Mouse (Mus musculus) heart, postnatal 0 days (tissue): ENCODE measurements around the gene Elmsan1. TPM values are rescaled to one million over a fixed set of nuclear protein-coding genes. Genes with fewer than 3 reads are reported as not detected.
A peak's percentile ranks its signal among the peaks of the same experiment; 100 is the strongest.

ENCODE experiments used
- ATAC-seq: fragments of 200-750 bp; cut with Nextera tagmentation; 2 replicates; pipeline ENCODE4 v1.8.0; 2017; ENCODE audit warnings: low read depth, moderate number of reproducible peaks, moderate library complexity; ENCODE audit not compliant: insufficient read depth
- DNase-seq: peaks from one replicate; pipeline ENCODE4 v3.0.0-alpha.2; 2016; ENCODE audit warnings: low spot score
- H3K27ac ChIP-seq: fragments of 300-500 bp; sonication (generic); 2 replicates; pipeline ENCODE4 v1.5.1; 2014; ENCODE audit warnings: low read depth, mild to moderate bottlenecking
- H3K27me3 ChIP-seq: fragments of 300-500 bp; sonication (generic); 2 replicates; pipeline ENCODE4 v1.6.1; 2014; ENCODE audit warnings: low read length, mixed read lengths; ENCODE audit not compliant: control insufficient read depth, insufficient read depth
- H3K36me3 ChIP-seq: fragments of 300-500 bp; sonication (generic); replicated peaks from 2 replicates; pipeline ENCODE4 v1.6.1; 2014; ENCODE audit warnings: low read length, mixed read lengths; ENCODE audit not compliant: control insufficient read depth, insufficient read depth
- H3K4me1 ChIP-seq: fragments of 300-500 bp; sonication (generic); 2 replicates; pipeline ENCODE4 v1.6.1; 2014; ENCODE audit warnings: antibody characterized with exemption; ENCODE audit not compliant: control insufficient read depth, insufficient read depth
- H3K4me2 ChIP-seq: fragments of 300-500 bp; sonication (generic); 2 replicates; pipeline ENCODE4 v1.6.1; 2014; ENCODE audit warnings: low read depth, mild to moderate bottlenecking, low read length, moderate library complexity
- H3K4me3 ChIP-seq: fragments of 300-500 bp; sonication (generic); 2 replicates; pipeline ENCODE4 v1.5.1; 2014; ENCODE audit warnings: low read depth, low read length
- H3K9ac ChIP-seq: fragments of 300-500 bp; sonication (generic); replicated peaks from 2 replicates; pipeline ENCODE4 v1.6.1; 2014; ENCODE audit warnings: low read depth, low read length, mixed read lengths
- H3K9me3 ChIP-seq: fragments of 300-500 bp; sonication (generic); replicated peaks from 2 replicates; pipeline ENCODE4 v1.6.1; 2016; ENCODE audit warnings: low read length; ENCODE audit not compliant: control insufficient read depth
- CTCF ChIP-seq: IDR thresholded peaks from 2 replicates; pipeline ENCODE4 v1.5.1; 2016; ENCODE audit warnings: antibody characterized with exemption, control low read depth, low read depth
- EP300 ChIP-seq: IDR thresholded peaks from 2 replicates; pipeline ENCODE4 v1.6.1; 2016; ENCODE audit warnings: antibody characterized with exemption, low read depth
- WGBS: fragments of 180-500 bp; shearing (Covaris S2); extraction: QIAGEN DNeasy Blood & Tissue Kit; methylation state at CpG from one replicate; pipeline ENCODE4 v1.1.7; 2014; 5-methylcytosine and 5-hydroxymethylcytosine counted together
- polyA plus RNA-seq: library from polyadenylated mRNA; unstranded; fragments of >200 nt; fragmentation: Nextera tagmentation; extraction: Ambion mirVana; gene quantifications from 2 replicates; pipeline ENCODE4 v1.2.1, GENCODE M21; 2015
- total RNA-seq: library from RNA; depleted of rRNA; stranded (reverse); fragments of >200 nt; gene quantifications from 2 replicates; pipeline ENCODE4 v1.2.3, GENCODE M21; 2014; ENCODE audit warnings: low replicate concordance

Gene Elmsan1
- total and polyA plus RNA-seq, 2 experiments from 2014 or later, result 3.6 to 13.5 TPM

- H3K36me3 ChIP-seq, result no peaks in the 10 kb centered on the region
- H3K27ac ChIP-seq, result peak overlapping the region; percentile 59
- TF ChIP-seq EP300 (no peak), CTCF (peak; percentile 25; the same call in 1 of the 2 replicates)
- H3K9ac ChIP-seq, result 0 out of 2 replicates have a peak overlapping the region, but pooled peaks have one; percentile 21
- DNase-seq, result peak; percentile 52
- 45% methylated on average over 15 of the region's 15 CpGs for WGBS
- H3K9me3 ChIP-seq, result no peaks in the 10 kb centered on the region
- peak overlapping the region; percentile 17; the same call in 1 of the 2 replicates for H3K4me2 ChIP-seq
- peak; percentile 40 for ATAC-seq
- no peak overlapping the region for H3K4me3 ChIP-seq
- no peaks in the 10 kb centered on the region for H3K27me3 ChIP-seq
- H3K4me1 ChIP-seq, result peaks cover 64% of the 10 kb centered on the region
Measured at GRCm38 (mm10) chr12:84187752-84188601, 30.7 kb downstream of the Elmsan1 start.

GRCm38 (mm10) chr12:84186950-84187349 lies 31.7 kb downstream of the Elmsan1 start:
- Histone ChIP-seq H3K27ac (peak overlapping the region; percentile 59; the same call in 1 of the 2 replicates), H3K4me1 (peaks cover 64% of the 10 kb centered on the region), H3K4me3 (no peak overlapping the region), H3K4me2 (0 out of 2 replicates have a peak overlapping the region, but pooled peaks have one; percentile 0), H3K9me3 (no peaks in the 10 kb centered on the region), H3K36me3 (no peaks in the 10 kb centered on the region), H3K27me3 (no peaks in the 10 kb centered on the region), H3K9ac (no peak overlapping the region)
- DNase-seq (peak; percentile 33), ATAC-seq (0 out of 2 replicates have a peak, but pooled peaks have one; percentile 28)
- no peak for TF ChIP-seq EP300
- no peak for TF ChIP-seq CTCF
- 29% methylated on average over 5 of the region's 5 CpGs for WGBS

GRCm38 (mm10) chr12:84186536-84186935 lies 32.1 kb downstream of the Elmsan1 start:
- no peak overlapping the region for H3K4me3 ChIP-seq
- H3K36me3 ChIP-seq, result no peaks in the 10 kb centered on the region
- H3K4me1 ChIP-seq, result peaks cover 64% of the 10 kb centered on the region
- DNase-seq (no peak), ATAC-seq (no peak)
- H3K4me2 ChIP-seq, result no peak overlapping the region
- no peak overlapping the region for H3K9ac ChIP-seq
- no peaks in the 10 kb centered on the region for H3K9me3 ChIP-seq
- TF ChIP-seq CTCF (no peak), EP300 (no peak)
- WGBS, result 70% methylated on average over 3 of the region's 3 CpGs
- H3K27ac ChIP-seq, result peak overlapping the region; percentile 59; the same call in 1 of the 2 replicates
- H3K27me3 ChIP-seq, result no peaks in the 10 kb centered on the region

- H3K36me3 ChIP-seq, result no peaks in the 10 kb centered on the region
- DNase-seq (no peak), ATAC-seq (no peak)
- 49% methylated on average over 6 of the region's 6 CpGs for WGBS
- no peak overlapping the region for H3K4me3 ChIP-seq
- H3K4me1 ChIP-seq, result peaks cover 68% of the 10 kb centered on the region
- TF ChIP-seq EP300, result no peak
- no peak for TF ChIP-seq CTCF
- H3K9ac ChIP-seq, result no peak overlapping the region
- no peak overlapping the region for H3K4me2 ChIP-seq
- H3K27ac ChIP-seq, result no peak overlapping the region
- no peaks in the 10 kb centered on the region for H3K27me3 ChIP-seq
- H3K9me3 ChIP-seq, result no peaks in the 10 kb centered on the region
Measured at GRCm38 (mm10) chr12:84185547-84185946, 33.1 kb downstream of the Elmsan1 start.

- no peaks in the 10 kb centered on the region for H3K36me3 ChIP-seq
- H3K9me3 ChIP-seq, result no peaks in the 10 kb centered on the region
- no peak for DNase-seq
- 70% methylated on average over 5 of the region's 5 CpGs for WGBS
- H3K27ac ChIP-seq, result no peak overlapping the region
- no peaks in the 10 kb centered on the region for H3K27me3 ChIP-seq
- no peak overlapping the region for H3K4me2 ChIP-seq
- no peak overlapping the region for H3K9ac ChIP-seq
- no peak overlapping the region for H3K4me3 ChIP-seq
- TF ChIP-seq EP300 (no peak), CTCF (no peak)
- H3K4me1 ChIP-seq, result peaks cover 68% of the 10 kb centered on the region
- ATAC-seq, result no peak
Measured at GRCm38 (mm10) chr12:84184979-84185378, 33.7 kb downstream of the Elmsan1 start.

- H3K4me2 ChIP-seq, result no peak overlapping the region
Measured at GRCm38 (mm10) chr12:84181999-84182398, 36.7 kb downstream of the Elmsan1 start.

More at GRCm38 (mm10) chr12:84181999-84182398, 36.7 kb downstream of the Elmsan1 start:
- TF ChIP-seq CTCF, result no peak
- TF ChIP-seq EP300, result no peak
- no peaks in the 10 kb centered on the region for H3K27me3 ChIP-seq
- H3K4me1 ChIP-seq, result peaks cover 71% of the 10 kb centered on the region
- ATAC-seq (no peak), DNase-seq (no peak)
- WGBS, result 75% methylated on average over 6 of the region's 6 CpGs
- H3K9me3 ChIP-seq, result no peaks in the 10 kb centered on the region
- H3K4me3 ChIP-seq, result no peak overlapping the region
- no peak overlapping the region for H3K9ac ChIP-seq
- no peaks in the 10 kb centered on the region for H3K36me3 ChIP-seq
- H3K27ac ChIP-seq, result no peak overlapping the region
